Mouse (Mus musculus) MEL (cell line): ENCODE measurements around the gene Ctnnd2. TPM values are rescaled to one million over a fixed set of nuclear protein-coding genes. Genes with fewer than 3 reads are reported as not detected.

Source experiments
- DNase-seq: peaks from one replicate; pipeline ENCODE4 v3.0.0; 2011; ENCODE audit warnings: low read depth, low spot score
- H3K27ac ChIP-seq: 2 replicates; pipeline ENCODE4 v1.5.1; 2012; ENCODE audit warnings: low read depth, mild to moderate bottlenecking, control low read depth, low read length, moderate library complexity; ENCODE audit not compliant: control insufficient read depth
- H3K27me3 ChIP-seq, 2 experiments: fragments of 150-350 bp in 1 of 2; sonication (generic) in 1 of 2; 2 replicates each; pipeline ENCODE4 v1.6.1; 2012; ENCODE audit warnings: low read length in 2 of 2, mild to moderate bottlenecking in 2 of 2, improper control_type of control experiment in 1 of 2, moderate library complexity in 1 of 2; ENCODE audit not compliant: insufficient read depth in 2 of 2, control insufficient read depth in 1 of 2
- H3K36me3 ChIP-seq, 2 experiments: 2 replicates each; pipeline ENCODE4 v1.6.1; 2012 to 2014; ENCODE audit warnings: low read length in 2 of 2, improper control_type of control experiment in 1 of 2, inconsistent platforms in 1 of 2, mild to moderate bottlenecking in 1 of 2; ENCODE audit not compliant: insufficient read depth in 2 of 2, control insufficient read depth in 1 of 2
- H3K4me1 ChIP-seq, 2 experiments: fragments of 150-350 bp in 1 of 2; sonication (generic) in 1 of 2; 2 replicates each; pipeline ENCODE4 v1.6.1; 2012; ENCODE audit warnings: low read length in 2 of 2, improper control_type of control experiment in 1 of 2, mild to moderate bottlenecking in 1 of 2; ENCODE audit not compliant: insufficient read depth in 2 of 2, control insufficient read depth in 1 of 2
- H3K4me3 ChIP-seq, 2 experiments: fragments of 150-350 bp in 1 of 2; sonication (generic) in 1 of 2; 2 replicates each; pipeline ENCODE4 v1.5.1; 2012; ENCODE audit warnings: low read depth in 2 of 2, low read length in 2 of 2, mild to moderate bottlenecking in 2 of 2, moderate library complexity in 2 of 2, control low read depth in 1 of 2, improper control_type of control experiment in 1 of 2; ENCODE audit not compliant: control insufficient read depth in 1 of 2, insufficient read depth in 1 of 2
- H3K79me2 ChIP-seq: 2 replicates; pipeline ENCODE4 v1.6.1; 2012; ENCODE audit warnings: mild to moderate bottlenecking, low read length, moderate library complexity; ENCODE audit not compliant: control insufficient read depth, poor library complexity, insufficient read depth
- H3K9ac ChIP-seq: 2 replicates; pipeline ENCODE4 v1.6.1; 2012; ENCODE audit warnings: low read depth, mild to moderate bottlenecking, control low read depth, low read length, moderate library complexity; ENCODE audit not compliant: control insufficient read depth, poor library complexity, severe bottlenecking
- H3K9me3 ChIP-seq: fragments of 150-350 bp; sonication (generic); replicated peaks from 2 replicates; pipeline ENCODE4 v1.6.1; 2012; ENCODE audit warnings: mild to moderate bottlenecking, low read length, improper control_type of control experiment, moderate library complexity; ENCODE audit not compliant: insufficient read depth
- CHD1 ChIP-seq: IDR thresholded peaks from 2 replicates; pipeline ENCODE4 v1.6.1; 2012; ENCODE audit warnings: low read depth, mild to moderate bottlenecking, inconsistent platforms, low read length, improper control_type of control experiment
- CHD2 ChIP-seq: IDR thresholded peaks from 2 replicates; pipeline ENCODE4 v1.6.1; 2011; ENCODE audit warnings: low read length, improper control_type of control experiment
- CTCF ChIP-seq, 3 experiments: IDR thresholded peaks in 2 of 3; conservative IDR thresholded peaks in 1 of 3; 2 replicates each; pipeline ENCODE4 v1.5.1; 2011 to 2012; ENCODE audit warnings: low read length in 3 of 3, low read depth in 2 of 3, mild to moderate bottlenecking in 2 of 3, improper control_type of control experiment in 1 of 3, inconsistent platforms in 1 of 3, mixed read lengths in 1 of 3, moderate library complexity in 1 of 3; ENCODE audit not compliant: control insufficient read depth in 1 of 3, insufficient read depth in 1 of 3, poor library complexity in 1 of 3, severe bottlenecking in 1 of 3
- ELF1 ChIP-seq: IDR thresholded peaks from 2 replicates; pipeline ENCODE4 v1.6.1; 2014; ENCODE audit warnings: low read depth, mild to moderate bottlenecking, inconsistent platforms, low read length, improper control_type of control experiment, moderate library complexity
- ETS1 ChIP-seq: IDR thresholded peaks from 2 replicates; pipeline ENCODE4 v1.6.1; 2012; ENCODE audit warnings: low read depth, mild to moderate bottlenecking, inconsistent platforms, low read length, improper control_type of control experiment, moderate library complexity
- MAFK ChIP-seq: IDR thresholded peaks from 2 replicates; pipeline ENCODE4 v1.6.1; 2011; ENCODE audit warnings: low read depth, mild to moderate bottlenecking, low read length, improper control_type of control experiment, borderline replicate concordance
- MAX ChIP-seq: IDR thresholded peaks from 2 replicates; pipeline ENCODE4 v1.6.1; 2011; ENCODE audit warnings: low read length, improper control_type of control experiment
- MAZ ChIP-seq: IDR thresholded peaks from 2 replicates; pipeline ENCODE4 v1.6.1; 2012; ENCODE audit warnings: low read depth, mild to moderate bottlenecking, inconsistent platforms, low read length, improper control_type of control experiment
- MEF2A ChIP-seq: IDR thresholded peaks from 2 replicates; pipeline ENCODE4 v1.6.1; 2014; ENCODE audit warnings: low read depth, mild to moderate bottlenecking, inconsistent platforms, low read length, improper control_type of control experiment; ENCODE audit not compliant: poor library complexity, insufficient replicate concordance, severe bottlenecking; ENCODE audit errors: extremely low read depth
- MXI1 ChIP-seq: IDR thresholded peaks from 2 replicates; pipeline ENCODE4 v1.6.1; 2011; ENCODE audit warnings: mild to moderate bottlenecking, low read depth, low read length, improper control_type of control experiment
- MYB ChIP-seq: IDR thresholded peaks from 2 replicates; pipeline ENCODE4 v1.6.1; 2011; ENCODE audit warnings: mild to moderate bottlenecking, low read depth, low read length, improper control_type of control experiment
- MYC ChIP-seq: IDR thresholded peaks from 2 replicates; pipeline ENCODE4 v1.6.1; 2011; ENCODE audit warnings: low read depth, mild to moderate bottlenecking, low read length, improper control_type of control experiment, moderate library complexity
- NRF1 ChIP-seq: IDR thresholded peaks from 2 replicates; pipeline ENCODE4 v1.6.1; 2014; ENCODE audit warnings: low read depth, mild to moderate bottlenecking, inconsistent platforms, low read length, improper control_type of control experiment, moderate library complexity; ENCODE audit not compliant: poor library complexity, insufficient read depth, severe bottlenecking
- POLR2AphosphoS5 ChIP-seq: IDR thresholded peaks from 2 replicates; pipeline ENCODE4 v1.6.1; 2012; ENCODE audit warnings: low read depth, borderline replicate concordance, mild to moderate bottlenecking, inconsistent platforms, low read length, moderate library complexity, mixed read lengths
- RAD21 ChIP-seq: IDR thresholded peaks from 2 replicates; pipeline ENCODE4 v1.6.1; 2011; ENCODE audit warnings: mild to moderate bottlenecking, low read depth, low read length, improper control_type of control experiment
- RCOR1 ChIP-seq: IDR thresholded peaks from 2 replicates; pipeline ENCODE4 v1.6.1; 2012; ENCODE audit warnings: low read depth, mild to moderate bottlenecking, inconsistent platforms, low read length, improper control_type of control experiment
- SIN3A ChIP-seq: IDR thresholded peaks from 2 replicates; pipeline ENCODE4 v1.6.1; 2012; ENCODE audit warnings: low read length, improper control_type of control experiment, inconsistent platforms
- SMC3 ChIP-seq: IDR thresholded peaks from 2 replicates; pipeline ENCODE4 v1.6.1; 2011; ENCODE audit warnings: low read depth, low read length, improper control_type of control experiment
- TBP ChIP-seq: IDR thresholded peaks from 2 replicates; pipeline ENCODE4 v1.8.0; 2011; ENCODE audit warnings: low read depth, low read length, improper control_type of control experiment
- UBTF ChIP-seq: IDR thresholded peaks from 2 replicates; pipeline ENCODE4 v1.6.1; 2012; ENCODE audit warnings: low read depth, mild to moderate bottlenecking, inconsistent platforms, low read length, improper control_type of control experiment, moderate library complexity, borderline replicate concordance; ENCODE audit not compliant: insufficient read depth
- USF1 ChIP-seq: IDR thresholded peaks from 2 replicates; pipeline ENCODE4 v1.6.1; 2014; ENCODE audit warnings: low read depth, mild to moderate bottlenecking, inconsistent platforms, low read length, improper control_type of control experiment, moderate library complexity
- ZMIZ1 ChIP-seq: IDR thresholded peaks from 2 replicates; pipeline ENCODE4 v1.6.1; 2012; ENCODE audit warnings: low read depth, mild to moderate bottlenecking, inconsistent platforms, low read length, improper control_type of control experiment, moderate library complexity
- polyA plus RNA-seq, 2 experiments: library from polyadenylated mRNA; stranded (reverse) in 1 of 2; unstranded in 1 of 2; fragments of >175 nt in 1 of 2; fragments of >200 nt in 1 of 2; gene quantifications; 2 replicates each; pipeline versions ENCODE4 v1.2.1 to v1.2.4; 2012; ENCODE audit warnings: low replicate concordance in 2 of 2, low read depth in 1 of 2; ENCODE audit not compliant: insufficient read length in 2 of 2, insufficient read depth in 1 of 2, missing spikeins in 1 of 2
- total RNA-seq: library from RNA; depleted of rRNA; stranded (reverse); fragments of 300-350 nt; gene quantifications from 2 replicates; pipeline ENCODE4 v1.2.3, GENCODE M21; 2012

Ctnnd2 gene
- total and polyA plus RNA-seq, 3 experiments = 0.03 TPM; not detected in 2

DNA sequence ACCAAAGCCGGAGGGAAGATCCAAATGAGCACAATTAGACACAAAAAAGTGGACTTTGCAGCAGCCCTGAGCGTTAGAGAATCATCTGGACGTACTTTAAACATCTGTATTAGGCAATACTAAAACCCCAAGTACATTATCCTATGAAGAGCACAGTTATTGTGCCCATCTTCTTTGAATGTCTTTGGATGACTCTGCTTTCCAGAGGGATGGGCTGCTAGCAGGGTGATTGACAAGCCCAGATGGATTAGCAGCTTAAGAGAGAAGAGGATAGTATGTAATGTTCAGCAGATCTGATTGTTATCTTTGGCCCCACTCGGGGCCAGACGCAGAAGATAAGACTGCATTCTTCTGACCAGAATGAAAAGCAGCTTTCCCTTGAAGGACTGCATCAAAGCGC, 214.9 kb downstream of the Ctnnd2 start:
- H3K27me3 ChIP-seq = no peaks in the 10 kb centered on the region
- H3K27ac ChIP-seq = no peak overlapping the region
- no peaks in the 10 kb centered on the region for H3K36me3 ChIP-seq
- H3K9me3 ChIP-seq = no peaks in the 10 kb centered on the region
- TF ChIP-seq MEF2A (no peak), MAX (no peak), TBP (no peak), MAZ (no peak), CTCF (IDR thresholded peaks at IDR 0.05 in 2 of 3, conservative IDR thresholded peaks at IDR 0.05 in 1 of 3; ENCODE audit: control insufficient read depth in 1 of 3, insufficient read depth in 1 of 3, low read depth in 2 of 3, low read length in 3 of 3, poor library complexity in 1 of 3, severe bottlenecking in 1 of 3) (no peak), UBTF (no peak), MYB (no peak)
- no peak for DNase-seq
- H3K79me2 ChIP-seq = no peaks in the 10 kb centered on the region
- no peak overlapping the region for H3K4me3 ChIP-seq
- H3K9ac ChIP-seq = no peak overlapping the region
- H3K4me1 ChIP-seq = no peaks in the 10 kb centered on the region

DNA sequence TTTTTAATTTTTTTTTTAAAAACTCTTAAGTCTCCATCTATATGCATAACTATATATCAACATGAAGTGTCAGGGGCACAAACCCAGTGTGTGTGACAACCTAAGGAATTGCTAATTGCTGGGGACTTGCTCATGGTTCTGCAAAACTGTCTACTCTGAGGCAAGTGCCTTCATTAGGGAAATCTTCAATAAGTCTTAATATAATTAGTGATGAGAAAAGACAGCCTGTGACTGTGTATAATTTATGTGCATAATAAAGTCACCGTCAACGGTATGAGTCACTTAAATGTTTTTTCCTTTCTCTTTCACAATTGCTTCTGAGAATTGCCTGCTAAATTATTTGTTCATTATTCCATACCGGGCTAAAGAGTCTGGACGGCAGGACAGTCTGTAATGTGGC, 228.7 kb downstream of the Ctnnd2 start:
- no peaks in the 10 kb centered on the region for H3K9me3 ChIP-seq
- no peak for DNase-seq
- H3K79me2 ChIP-seq = no peaks in the 10 kb centered on the region
- no peaks in the 10 kb centered on the region for H3K36me3 ChIP-seq
- no peak overlapping the region for H3K4me3 ChIP-seq
- no peaks in the 10 kb centered on the region for H3K4me1 ChIP-seq
- H3K27ac ChIP-seq = no peak overlapping the region
- no peak overlapping the region for H3K9ac ChIP-seq
- H3K27me3 ChIP-seq = no peaks in the 10 kb centered on the region
- TF ChIP-seq RCOR1 = no peak
- no peak for TF ChIP-seq ZMIZ1
- no peak for TF ChIP-seq CHD1
- TF ChIP-seq MAX = no peak
- no peak for TF ChIP-seq SIN3A
- no peak for TF ChIP-seq RAD21
- no peak for TF ChIP-seq NRF1
- TF ChIP-seq CTCF (IDR thresholded peaks at IDR 0.05 in 2 of 3, conservative IDR thresholded peaks at IDR 0.05 in 1 of 3; ENCODE audit: control insufficient read depth in 1 of 3, insufficient read depth in 1 of 3, low read depth in 2 of 3, low read length in 3 of 3, poor library complexity in 1 of 3, severe bottlenecking in 1 of 3) = no peak
- TF ChIP-seq MAFK = no peak
- no peak for TF ChIP-seq MYC
- TF ChIP-seq CHD2 = no peak
- no peak for TF ChIP-seq MYB
- no peak for TF ChIP-seq MXI1
- TF ChIP-seq ETS1 = no peak
- no peak for TF ChIP-seq ELF1
- no peak for TF ChIP-seq USF1
- no peak for TF ChIP-seq POLR2AphosphoS5
- no peak for TF ChIP-seq SMC3
